Mouse (Mus musculus) liver, adult 2 months (tissue): Measurements from ENCODE around the gene Vwa8.

Experiments used
- CTCF ChIP-seq: fragments of 200-500 bp; IDR thresholded peaks from 2 replicates; pipeline ENCODE4 v1.5.1; 2011; ENCODE audit warnings: low read depth, low read length, control low read depth
- POLR2A ChIP-seq: fragments of 200-500 bp; IDR thresholded peaks from 2 replicates; pipeline ENCODE4 v1.6.1; 2011; ENCODE audit warnings: low read length, control low read depth; ENCODE audit not compliant: insufficient read depth; ENCODE audit errors: extremely low read depth

DNA sequence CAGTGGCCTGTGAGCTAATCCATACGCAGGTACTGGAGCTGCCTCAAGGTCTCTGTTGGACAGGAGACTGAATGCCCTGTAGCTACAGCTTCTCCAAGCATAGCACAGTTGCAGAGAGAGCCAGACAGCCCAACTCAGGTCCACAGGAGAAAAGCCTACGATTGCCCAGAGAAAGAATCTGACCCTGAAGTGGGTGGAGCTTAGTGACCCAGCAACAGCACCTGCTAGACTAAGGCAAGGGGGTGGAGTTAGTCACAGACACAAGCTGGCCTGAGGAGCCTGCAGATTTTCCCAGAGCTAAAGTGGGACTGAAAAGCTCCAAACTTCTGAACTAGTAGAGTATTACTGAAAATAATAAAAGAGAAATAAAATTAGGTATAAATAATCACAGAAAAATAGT, 21.2 kb downstream of the Vwa8 start:
- TF ChIP-seq CTCF (no peak), POLR2A (no peak)
